Mouse (Mus musculus): Measurements from ENCODE around the gene Vps51. TPM values are rescaled to one million over a fixed set of nuclear protein-coding genes. Genes with fewer than 3 reads are reported as not detected.

Gene Vps51
- polyA plus RNA-seq, 1 experiment from 2014 or later: 38.9 TPM

- ATAC-seq (replicated peaks; ENCODE audit: insufficient number of reproducible peaks, low FRiP score, low TSS enrichment): no peak
- Histone ChIP-seq H3K9ac (ENCODE audit: low read depth, low read length) (no peak overlapping the region), H3K27ac (ENCODE audit: low read depth, low read length) (no peak overlapping the region), H3K4me3 (ENCODE audit: low read depth, low read length) (no peak overlapping the region), H3K36me3 (ENCODE audit: control insufficient read depth, insufficient read depth, low read length) (no peaks in the 10 kb centered on the region), H3K27me3 (ENCODE audit: control insufficient read depth, insufficient read depth, low read length) (peaks cover 3% of the 10 kb centered on the region; the same call in 1 of the 2 replicates), H3K9me3 (replicated peaks; ENCODE audit: control insufficient read depth, low read length) (no peaks in the 10 kb centered on the region), H3K4me1 (ENCODE audit: control insufficient read depth, insufficient read depth, low read length) (peaks cover 9% of the 10 kb centered on the region; the same call in 1 of the 2 replicates), H3K4me2 (no peak overlapping the region)
- WGBS (ENCODE audit: insufficient replicate concordance): 23% methylated on average over 15 of the region's 15 CpGs
These were observed 58.6 kb downstream of the Vps51 start for GRCm38 (mm10) chr19:6018142-6019089.

Small RNA genes lying within 50 kb of the gene (microRNA-seq; reads per million reads assigned to microRNA genes)
- 1.8 reads per million, percentile 23 among the genes with 10 or more reads in this experiment for gene Mir6988 (ENCODE audit: borderline number of aligned reads)

Other genes with a start within 250 kb of the Vps51 start
- 15.4 and 19.3 TPM in 2 replicates for gene Frmd8, start 202.0 kb downstream of the Vps51 start, polyA plus RNA-seq (2014; fragmentation: Nextera tagmentation; extraction: Ambion mirVana)
- 2.1 and 2.3 TPM in 2 replicates for gene Slc25a45, start 199.4 kb downstream of the Vps51 start, polyA plus RNA-seq (2014; fragmentation: Nextera tagmentation; extraction: Ambion mirVana)
- gene Tigd3, start 183.1 kb downstream of the Vps51 start, polyA plus RNA-seq (2014; fragmentation: Nextera tagmentation; extraction: Ambion mirVana): 1.5 and 2.6 TPM in 2 replicates
- gene Dpf2, start 164.2 kb downstream of the Vps51 start, polyA plus RNA-seq (2014; fragmentation: Nextera tagmentation; extraction: Ambion mirVana): 105 and 119 TPM in 2 replicates
- 6.3 and 7.6 TPM in 2 replicates for gene Cdc42ep2, start 152.4 kb downstream of the Vps51 start, polyA plus RNA-seq (2014; fragmentation: Nextera tagmentation; extraction: Ambion mirVana)
- gene Pola2, start 113.0 kb downstream of the Vps51 start, polyA plus RNA-seq (2014; fragmentation: Nextera tagmentation; extraction: Ambion mirVana): 58.9 and 59.2 TPM in 2 replicates
- gene Slc22a20, start 91.1 kb downstream of the Vps51 start, polyA plus RNA-seq (2014; fragmentation: Nextera tagmentation; extraction: Ambion mirVana): not detected in 2 replicates
- 7.7 and 8.5 TPM in 2 replicates for gene Capn1, start 61.3 kb downstream of the Vps51 start, polyA plus RNA-seq (2014; fragmentation: Nextera tagmentation; extraction: Ambion mirVana)
- 19.5 and 22.1 TPM in 2 replicates for gene Syvn1, start 30.7 kb downstream of the Vps51 start, polyA plus RNA-seq (2014; fragmentation: Nextera tagmentation; extraction: Ambion mirVana)
- 70.7 and 75.3 TPM in 2 replicates for gene Mrpl49, start 19.4 kb downstream of the Vps51 start, polyA plus RNA-seq (2014; fragmentation: Nextera tagmentation; extraction: Ambion mirVana)
- gene Fau, start 19.4 kb downstream of the Vps51 start, polyA plus RNA-seq (2014; fragmentation: Nextera tagmentation; extraction: Ambion mirVana): 586 and 633 TPM in 2 replicates
- 27.1 and 27.5 TPM in 2 replicates for gene Znhit2, start 16.0 kb downstream of the Vps51 start, polyA plus RNA-seq (2014; fragmentation: Nextera tagmentation; extraction: Ambion mirVana)
- gene Tm7sf2, start 8.9 kb downstream of the Vps51 start, polyA plus RNA-seq (2014; fragmentation: Nextera tagmentation; extraction: Ambion mirVana): 10.1 and 11.9 TPM in 2 replicates
- gene Tmem262, start 2.8 kb upstream of the Vps51 start, polyA plus RNA-seq (2014; fragmentation: Nextera tagmentation; extraction: Ambion mirVana): not detected in 2 replicates
- gene Gm28374, start 5.0 kb upstream of the Vps51 start, polyA plus RNA-seq (2014; fragmentation: Nextera tagmentation; extraction: Ambion mirVana): 0.36 TPM in 1 of 2 replicates, not detected in the other
- 51.2 and 56.2 TPM in 2 replicates for gene Zfpl1, start 7.7 kb upstream of the Vps51 start, polyA plus RNA-seq (2014; fragmentation: Nextera tagmentation; extraction: Ambion mirVana)
- 31.1 and 33.4 TPM in 2 replicates for gene Cdca5, start 7.8 kb upstream of the Vps51 start, polyA plus RNA-seq (2014; fragmentation: Nextera tagmentation; extraction: Ambion mirVana)
- 0.48 and 1.0 TPM in 2 replicates for gene AC131692.1, start 17.2 kb upstream of the Vps51 start, polyA plus RNA-seq (2014; fragmentation: Nextera tagmentation; extraction: Ambion mirVana)
- gene Naaladl1, start 28.6 kb upstream of the Vps51 start, polyA plus RNA-seq (2014; fragmentation: Nextera tagmentation; extraction: Ambion mirVana): 0.23 and 0.40 TPM in 2 replicates
- 38.1 and 41.0 TPM in 2 replicates for gene Sac3d1, start 41.4 kb upstream of the Vps51 start, polyA plus RNA-seq (2014; fragmentation: Nextera tagmentation; extraction: Ambion mirVana)
- 22.6 and 25.5 TPM in 2 replicates for gene Snx15, start 51.1 kb upstream of the Vps51 start, polyA plus RNA-seq (2014; fragmentation: Nextera tagmentation; extraction: Ambion mirVana)
- not detected in 2 replicates for gene Batf2, start 63.8 kb upstream of the Vps51 start, polyA plus RNA-seq (2014; fragmentation: Nextera tagmentation; extraction: Ambion mirVana)
- gene Arl2, start 64.3 kb upstream of the Vps51 start, polyA plus RNA-seq (2014; fragmentation: Nextera tagmentation; extraction: Ambion mirVana): 61.8 and 73.8 TPM in 2 replicates
- gene Majin, start 107.2 kb upstream of the Vps51 start, polyA plus RNA-seq (2014; fragmentation: Nextera tagmentation; extraction: Ambion mirVana): not detected in 2 replicates
- 0.29 TPM in 1 of 2 replicates, not detected in the other for gene Gpha2, start 149.1 kb upstream of the Vps51 start, polyA plus RNA-seq (2014; fragmentation: Nextera tagmentation; extraction: Ambion mirVana)
- gene Ppp2r5b, start 158.6 kb upstream of the Vps51 start, polyA plus RNA-seq (2014; fragmentation: Nextera tagmentation; extraction: Ambion mirVana): 22.2 and 27.7 TPM in 2 replicates
- gene Atg2a, start 164.4 kb upstream of the Vps51 start, polyA plus RNA-seq (2014; fragmentation: Nextera tagmentation; extraction: Ambion mirVana): 6.1 and 8.4 TPM in 2 replicates
- 70.0 and 82.8 TPM in 2 replicates for gene Ehd1, start 199.5 kb upstream of the Vps51 start, polyA plus RNA-seq (2014; fragmentation: Nextera tagmentation; extraction: Ambion mirVana)
- gene Cdc42bpg, start 229.2 kb upstream of the Vps51 start, polyA plus RNA-seq (2014; fragmentation: Nextera tagmentation; extraction: Ambion mirVana): 0.44 and 0.74 TPM in 2 replicates

Data from heart, embryonic 11.5 days (tissue).